Mouse (Mus musculus): Measurements from ENCODE around the gene Chst14.

DNA sequence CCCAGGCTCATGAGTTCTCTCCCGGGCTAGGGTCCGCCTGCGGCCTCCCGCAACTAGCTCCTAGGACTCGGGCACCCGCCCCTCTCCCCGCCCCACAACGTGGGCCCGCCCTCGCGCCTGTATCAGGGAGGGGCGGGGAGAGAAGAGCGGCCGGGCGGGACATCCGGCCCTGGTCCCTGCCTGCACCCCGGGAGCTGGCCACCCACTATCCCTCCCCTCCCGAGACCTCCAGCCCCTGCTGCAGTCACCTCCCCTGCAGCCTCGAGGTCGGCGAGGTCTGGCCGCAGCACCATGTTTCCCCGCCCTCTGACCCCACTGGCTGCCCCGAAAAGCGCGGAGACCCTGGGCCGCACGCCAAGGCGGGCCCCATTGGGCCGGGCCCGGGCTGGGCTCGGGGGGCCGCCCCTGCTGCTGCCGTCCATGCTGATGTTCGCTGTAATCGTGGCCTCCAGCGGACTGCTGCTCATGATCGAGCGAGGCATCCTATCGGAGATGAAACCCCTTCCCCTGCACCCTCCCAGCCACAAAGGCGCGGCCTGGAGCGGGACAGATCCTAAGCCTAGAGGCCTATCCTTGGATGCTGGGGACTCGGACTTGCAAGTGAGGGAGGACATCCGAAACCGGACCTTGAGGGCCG, at the start of gene Chst14:
- no peak for TF ChIP-seq CTCF (IDR thresholded peaks at IDR 0.05; ENCODE audit: control insufficient read depth, insufficient read depth, insufficient read length)
- TF ChIP-seq USF1 (IDR thresholded peaks at IDR 0.05; ENCODE audit: low read depth): no peak
- no peak for TF ChIP-seq FOSL1 (IDR thresholded peaks at IDR 0.05; ENCODE audit: insufficient read depth, low read length, poor library complexity, severe bottlenecking)
- no peak for TF ChIP-seq MAX (IDR thresholded peaks at IDR 0.05)
- no peak for TF ChIP-seq MYOD1 (IDR thresholded peaks at IDR 0.05; ENCODE audit: control insufficient read depth, insufficient read length, low read depth)
- no peak for TF ChIP-seq CEBPB (IDR thresholded peaks at IDR 0.05; ENCODE audit: low read depth)
